Mouse (Mus musculus): ENCODE measurements around the gene Spcs3. TPM values are rescaled to one million over a fixed set of nuclear protein-coding genes. Genes with fewer than 3 reads are reported as not detected.
"Not testable (repeated sequence)": the region's sequence is repeated elsewhere in the genome, so short reads cannot be mapped to it uniquely, and the experiment has no call there.

Spcs3 gene
- total RNA-seq (2021), result 10 to 100 TPM; 55.4 to 57.6 TPM
- long read RNA-seq, experiment 1, transcript Spcs3-201 (5 exons, 3,466 nt), result major isoform, 16 of 19 reads
- long read RNA-seq, experiment 1, partial matches to known transcripts, result 0 of 19 reads
- long read RNA-seq, experiment 1, other reads (novel, unspliced or antisense), result 3 of 19 reads
- long read RNA-seq, experiment 2, transcript Spcs3-201 (5 exons, 3,466 nt), result major isoform, 58 of 62 reads
- long read RNA-seq, experiment 2, partial matches to known transcripts, result 0 of 62 reads
- long read RNA-seq, experiment 2, other reads (novel, unspliced or antisense), result 4 of 62 reads

DNA sequence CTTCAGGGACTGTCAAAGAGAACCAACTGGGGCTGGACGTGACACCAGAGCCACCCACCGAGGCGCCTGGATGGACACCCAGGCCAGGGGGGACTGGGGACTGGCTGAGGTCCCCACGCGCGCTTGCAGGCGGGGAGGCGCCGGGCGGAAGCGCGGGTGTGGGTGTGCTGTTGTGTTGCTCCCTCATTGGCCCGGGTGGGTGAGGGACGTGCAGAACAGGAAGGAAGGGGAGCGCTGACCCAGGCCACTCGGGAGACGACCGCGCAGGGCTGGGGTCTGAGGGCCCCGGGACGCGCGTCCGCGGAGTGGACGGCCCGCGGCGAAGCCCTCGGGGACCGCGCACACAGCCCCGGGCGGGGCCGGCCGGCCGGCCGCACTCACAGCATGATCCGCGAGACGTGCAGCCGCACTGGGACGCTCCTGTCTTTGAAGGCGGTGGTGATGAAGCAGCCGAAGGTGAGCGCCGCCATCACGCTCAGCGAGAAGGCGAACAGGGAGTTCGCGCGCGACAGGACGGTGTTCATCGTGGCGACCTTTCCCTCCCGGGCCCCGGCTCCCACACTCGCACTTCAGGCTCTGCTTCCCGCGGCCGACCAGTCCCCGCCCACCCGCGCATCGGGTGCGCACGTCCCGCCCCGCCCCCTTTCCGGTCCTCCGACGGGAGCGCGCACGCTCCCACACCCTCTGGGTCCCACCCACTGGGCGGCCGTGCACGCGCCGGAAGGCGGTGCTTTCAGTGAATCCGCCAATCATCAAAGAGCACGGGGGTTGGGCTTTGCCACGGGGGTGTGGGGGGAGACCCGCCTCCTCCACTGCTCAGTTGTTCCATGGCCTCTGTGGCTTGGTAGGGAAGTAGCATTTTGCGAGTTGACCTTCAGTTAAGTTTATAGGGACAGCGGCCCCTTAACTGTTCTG, at the start of gene Spcs3, which contains the start of gene Asb5:
Gene Spcs3 (minus strand): TSS at position 617 of the 915 bp plus-strand sequence.
Gene Asb5 (plus strand): TSS at position 199 of the 915 bp plus-strand sequence.
- peak; percentile 90 to 91 for DNase-seq (ENCODE audit: low spot score in 2 of 2)

DNA sequence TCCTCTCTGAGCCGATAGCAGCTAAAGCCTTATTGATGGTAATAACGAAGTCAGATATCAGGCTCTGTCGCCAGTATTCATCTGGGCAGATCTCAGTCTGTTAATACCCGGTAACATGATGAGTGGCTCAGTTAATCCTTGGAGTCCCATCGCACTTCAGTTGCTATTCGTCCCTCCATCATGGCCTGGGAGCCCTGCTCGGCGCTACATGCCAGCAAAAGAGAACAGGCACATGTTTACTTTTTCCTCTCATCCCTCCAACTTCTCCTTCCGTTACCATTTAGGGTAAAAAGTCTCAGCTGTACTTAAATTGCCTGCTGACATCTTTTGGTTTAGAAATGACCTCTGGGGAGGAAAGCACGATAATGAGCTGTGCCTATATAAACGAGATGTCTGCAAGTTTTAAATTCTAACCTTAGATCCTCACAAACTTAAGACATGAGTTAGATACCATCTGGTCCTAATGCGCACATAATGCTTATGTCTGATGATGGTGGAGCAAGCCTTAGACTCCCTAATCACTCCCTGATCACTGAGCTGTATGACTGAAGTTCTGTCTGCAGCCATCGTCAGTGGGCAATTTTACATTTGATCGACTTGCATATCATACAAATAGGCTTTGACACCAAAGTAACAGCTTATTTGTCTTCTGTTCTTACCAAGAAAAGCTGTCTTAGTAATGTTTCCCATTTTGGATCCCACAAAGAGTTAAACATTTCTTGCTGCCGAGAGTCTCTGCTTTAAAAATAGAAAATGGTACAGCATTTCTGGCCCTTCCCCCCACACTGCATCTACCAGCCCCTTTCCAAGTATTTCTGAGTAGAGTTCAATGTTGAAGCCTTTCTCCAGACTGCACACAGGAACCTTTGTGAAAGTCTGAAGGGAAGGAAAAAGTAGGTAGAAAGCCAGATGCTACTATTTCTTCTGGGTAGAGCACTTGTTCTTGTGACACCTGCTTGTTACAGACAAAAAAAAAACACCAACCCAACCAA, 41.1 kb upstream of the Spcs3 start:
- DNase-seq (ENCODE audit: low spot score in 2 of 2), result no peak

GRCm38 (mm10) chr8:54567168-54567567, 37.4 kb upstream of the Spcs3 start:
- DNase-seq (ENCODE audit: low spot score in 2 of 2), result no peak

DNA sequence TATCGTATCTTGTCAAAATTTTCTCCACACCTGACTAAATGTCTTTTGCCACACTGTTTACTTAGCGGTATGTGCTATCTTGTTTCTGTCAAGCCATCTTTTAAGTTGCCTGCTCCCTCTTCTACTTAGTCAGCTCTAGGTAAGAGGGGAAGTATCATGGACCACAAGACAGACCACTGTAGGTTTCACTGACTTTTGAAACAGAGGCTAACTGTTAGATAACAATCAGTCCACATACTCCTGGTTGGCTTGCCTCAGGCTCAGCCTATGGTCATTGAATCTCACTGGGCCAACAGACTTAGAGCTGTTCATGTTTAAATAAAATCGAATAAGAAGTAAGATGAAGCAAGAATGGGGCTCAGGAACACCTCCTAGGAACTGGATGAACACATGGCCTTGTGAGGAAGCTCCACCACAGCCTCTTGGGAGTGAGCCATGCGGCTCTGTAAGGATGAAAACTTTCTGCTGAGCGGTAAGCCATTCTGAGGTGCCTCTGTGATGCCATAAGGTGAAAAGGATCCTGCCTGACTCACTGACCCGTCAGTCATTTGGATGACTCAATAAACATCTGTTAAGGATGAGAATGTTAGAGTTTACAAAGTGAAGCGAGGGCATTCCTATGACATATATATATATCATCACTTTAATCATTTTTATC, 35.9 kb upstream of the Spcs3 start:
- DNase-seq (ENCODE audit: low spot score in 2 of 2), result no peak

DNA sequence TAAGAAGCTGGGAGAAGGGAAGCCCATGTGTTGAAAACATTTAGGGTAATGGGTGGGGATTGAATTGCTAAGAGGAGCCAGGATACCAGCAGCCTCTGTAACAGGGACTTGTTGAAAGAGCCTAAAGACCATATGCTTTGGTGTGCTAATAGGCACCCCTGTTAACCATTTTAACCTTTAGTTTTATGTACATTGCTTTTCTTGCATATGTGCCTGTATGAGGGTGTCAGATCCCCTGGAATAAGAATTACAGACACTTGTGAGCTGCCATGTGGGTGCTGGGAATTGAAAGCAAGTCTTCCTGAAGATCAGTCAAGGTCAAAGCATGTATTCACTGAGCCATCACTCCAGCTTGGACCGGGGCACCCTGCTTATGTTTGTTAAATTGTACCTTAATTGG, 35.4 kb upstream of the Spcs3 start:
- no peak for DNase-seq (ENCODE audit: low spot score in 2 of 2)

GRCm38 (mm10) chr8:54562137-54562536, 32.3 kb upstream of the Spcs3 start:
- DNase-seq (ENCODE audit: low spot score in 2 of 2), result no peak

- DNase-seq (ENCODE audit: low spot score in 2 of 2), result no peak
These were observed 25.1 kb upstream of the Spcs3 start for GRCm38 (mm10) chr8:54554921-54555320.

DNA sequence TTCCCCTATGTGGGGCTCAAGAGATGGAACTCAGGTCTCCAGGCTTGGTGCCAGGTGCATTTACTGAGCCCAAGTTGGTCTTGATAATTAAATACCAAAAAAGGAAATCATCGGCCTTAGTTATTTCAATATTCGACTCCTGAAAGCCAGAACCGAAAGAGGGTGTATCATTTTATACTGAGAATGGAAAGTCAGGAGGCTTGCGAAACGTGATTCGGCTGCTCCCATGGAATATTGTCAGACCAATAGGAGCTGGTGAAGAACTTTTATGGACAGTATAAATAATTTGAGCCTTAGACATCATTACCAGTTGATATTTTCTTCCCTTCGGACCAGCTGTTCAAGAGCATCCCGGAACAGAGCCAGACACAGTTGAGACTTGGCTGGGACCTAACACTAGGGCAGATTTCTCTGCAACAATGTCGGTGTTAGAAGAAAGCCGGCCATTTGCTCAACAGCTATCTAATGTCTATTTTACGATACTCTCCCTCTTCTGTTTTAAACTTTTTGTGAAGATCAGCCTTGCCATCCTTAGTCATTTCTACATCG, 20.3 kb upstream of the Spcs3 start:
- DNase-seq (ENCODE audit: low spot score in 2 of 2), result no peak

GRCm38 (mm10) chr8:54548383-54548782, 18.6 kb upstream of the Spcs3 start:
- no peak for DNase-seq (ENCODE audit: low spot score in 2 of 2)

- DNase-seq (ENCODE audit: low spot score in 2 of 2), result no peak
These were observed 11.5 kb upstream of the Spcs3 start for GRCm38 (mm10) chr8:54541331-54541730.

GRCm38 (mm10) chr8:54537285-54537684, 7.5 kb upstream of the Spcs3 start:
- no peak for DNase-seq (ENCODE audit: low spot score in 2 of 2)

DNA sequence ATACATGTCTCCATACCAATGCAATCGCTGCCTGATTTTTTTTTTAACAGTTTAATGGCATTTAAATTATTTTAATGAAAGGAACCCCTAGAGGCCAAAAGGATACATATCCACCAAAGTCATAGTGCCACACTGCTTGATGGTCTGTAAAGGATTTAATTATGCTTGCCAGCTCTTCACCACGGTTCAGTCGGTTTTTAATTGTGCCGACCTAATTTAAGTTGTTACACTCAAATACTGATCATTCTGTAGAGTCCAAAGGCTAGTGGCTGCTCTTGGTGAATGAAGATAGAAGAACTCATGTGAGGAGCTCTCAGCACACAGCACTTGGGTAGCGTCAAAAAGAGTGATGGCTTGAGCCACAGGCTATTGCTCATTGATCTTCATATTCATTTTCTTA, 5.4 kb upstream of the Spcs3 start:
- no peak for DNase-seq (ENCODE audit: low spot score in 2 of 2)

DNA sequence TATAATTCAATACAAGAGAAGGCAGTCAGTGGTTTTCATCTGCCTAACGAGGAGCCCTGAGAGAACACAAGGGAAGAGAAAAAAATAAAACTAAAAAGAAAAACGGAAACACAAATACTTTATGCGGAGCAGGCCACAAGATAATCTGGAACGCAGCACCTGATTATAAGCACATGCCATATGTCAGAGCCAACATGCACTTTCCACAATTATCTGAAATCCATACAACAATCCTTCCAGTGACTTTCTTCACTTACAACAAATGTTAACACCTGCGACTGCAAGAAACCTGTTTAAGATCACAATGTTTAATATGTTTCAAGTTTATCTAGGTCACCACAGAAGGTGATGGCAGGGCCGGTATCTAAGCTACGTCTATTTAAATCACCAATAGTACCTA, 1.2 kb downstream of the Spcs3 start:
- no peak for DNase-seq (ENCODE audit: low spot score in 2 of 2)

DNA sequence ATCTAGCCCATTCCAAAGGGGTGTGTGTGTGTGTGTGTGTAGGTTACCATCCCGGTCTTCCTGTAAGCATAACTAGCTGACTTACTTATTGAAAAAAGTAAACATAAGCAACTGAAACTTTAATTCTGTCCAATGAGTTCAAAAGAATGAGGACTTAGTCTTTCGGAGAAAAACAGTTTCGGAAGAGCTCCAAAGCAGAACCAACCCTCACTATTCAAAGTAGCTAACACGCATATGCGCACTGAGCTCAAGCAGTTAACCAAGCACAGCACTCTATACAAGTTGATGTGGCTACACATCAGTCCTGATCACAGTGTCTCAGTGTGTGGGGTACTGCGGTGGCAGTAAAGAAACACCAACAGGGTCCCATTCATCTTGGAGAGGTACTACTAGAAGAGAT, 3.1 kb downstream of the Spcs3 start:
- no peak for DNase-seq (ENCODE audit: low spot score in 2 of 2)

DNA sequence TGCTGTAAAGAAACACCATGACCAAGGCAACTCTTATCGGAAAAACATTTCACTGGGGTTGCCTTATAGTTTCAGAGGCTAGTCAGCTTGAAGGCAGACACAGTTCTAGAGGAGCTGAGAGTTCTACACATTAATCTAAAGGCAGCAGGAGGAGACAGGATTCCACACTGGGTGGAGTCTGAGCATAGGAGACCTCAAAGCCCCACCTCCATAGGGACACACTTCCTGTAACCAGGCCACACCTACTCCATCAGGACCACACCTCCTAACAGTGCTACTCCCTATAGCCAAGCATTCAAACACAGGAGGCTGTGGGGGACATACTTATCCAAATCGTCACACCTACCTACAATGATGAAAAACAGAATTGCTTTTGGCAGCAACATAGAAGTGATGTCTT, 4.2 kb downstream of the Spcs3 start:
- no peak for DNase-seq (ENCODE audit: low spot score in 2 of 2)

DNA sequence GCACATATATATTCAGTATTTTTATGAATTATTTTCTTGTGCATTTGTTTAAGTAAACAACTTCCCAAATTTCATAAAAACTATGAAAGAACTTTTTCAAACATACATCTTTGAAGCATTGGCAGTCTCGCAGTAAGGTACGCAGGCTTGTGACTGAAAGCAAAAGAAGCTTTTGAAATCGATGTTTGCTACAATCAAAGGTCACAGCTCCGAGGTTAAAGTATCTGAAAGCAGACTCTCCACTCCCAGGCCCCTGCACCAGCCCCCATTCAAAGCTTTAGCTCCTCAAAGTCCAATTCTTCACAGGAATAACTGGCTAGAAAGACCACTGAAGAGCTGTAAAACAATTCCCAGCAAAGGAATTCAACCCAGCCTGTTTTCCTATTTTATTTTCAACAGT, 9.3 kb downstream of the Spcs3 start:
- DNase-seq (ENCODE audit: low spot score in 2 of 2), result no peak

DNA sequence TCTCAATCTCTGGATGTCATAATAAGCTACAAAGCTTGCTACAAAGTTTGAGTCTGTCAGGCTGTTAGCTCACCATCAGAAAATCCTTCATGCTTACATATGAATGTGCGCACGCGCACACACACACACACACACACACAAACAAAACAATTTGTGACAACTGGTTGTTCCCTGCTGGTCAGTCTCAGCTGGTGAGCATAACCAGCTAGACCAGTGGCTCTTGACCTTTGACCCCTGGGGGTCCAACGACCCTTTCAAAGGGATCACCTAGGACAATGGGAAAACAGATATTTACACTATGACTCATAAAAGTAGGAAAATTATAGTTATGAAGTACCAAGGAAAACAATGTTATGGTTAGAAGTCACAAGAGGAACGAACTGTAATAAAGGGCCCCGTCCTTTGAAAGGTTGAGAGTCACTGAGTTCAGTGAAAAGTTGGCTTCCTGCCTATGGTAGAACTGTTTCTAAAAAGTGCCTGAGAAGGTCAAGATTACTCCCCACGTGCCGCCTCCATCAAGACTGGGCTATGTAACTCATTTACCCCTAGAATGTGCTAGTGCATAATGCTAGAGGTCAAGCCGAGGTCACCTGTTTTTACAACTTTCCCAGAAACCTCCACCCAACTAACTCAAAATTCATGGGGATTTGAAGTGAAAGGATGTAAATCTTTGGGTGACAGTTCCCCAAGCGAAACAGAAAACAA, 10.9 kb downstream of the Spcs3 start:
- no peak for DNase-seq (ENCODE audit: low spot score in 2 of 2)

DNA sequence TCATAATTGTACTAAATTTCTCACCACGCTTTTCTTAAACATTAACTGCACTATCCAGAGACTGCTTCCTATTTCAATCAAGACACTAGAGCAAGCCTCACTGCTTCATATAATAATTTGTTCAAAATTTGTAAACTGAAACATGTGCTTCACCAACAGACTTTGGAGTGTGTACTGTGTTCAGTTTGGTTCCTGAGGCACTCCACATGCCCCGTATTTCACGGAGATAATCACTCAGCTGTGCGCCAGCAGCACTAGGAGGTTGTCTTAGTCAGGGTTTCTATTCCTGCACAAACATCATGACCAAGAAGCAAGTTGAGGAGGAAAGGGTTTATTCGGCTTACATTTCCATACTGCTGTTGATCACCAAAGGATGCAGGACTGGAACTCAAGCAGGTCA, 17.6 kb downstream of the Spcs3 start:
- DNase-seq (ENCODE audit: low spot score in 2 of 2), result not testable (repeated sequence)

DNA sequence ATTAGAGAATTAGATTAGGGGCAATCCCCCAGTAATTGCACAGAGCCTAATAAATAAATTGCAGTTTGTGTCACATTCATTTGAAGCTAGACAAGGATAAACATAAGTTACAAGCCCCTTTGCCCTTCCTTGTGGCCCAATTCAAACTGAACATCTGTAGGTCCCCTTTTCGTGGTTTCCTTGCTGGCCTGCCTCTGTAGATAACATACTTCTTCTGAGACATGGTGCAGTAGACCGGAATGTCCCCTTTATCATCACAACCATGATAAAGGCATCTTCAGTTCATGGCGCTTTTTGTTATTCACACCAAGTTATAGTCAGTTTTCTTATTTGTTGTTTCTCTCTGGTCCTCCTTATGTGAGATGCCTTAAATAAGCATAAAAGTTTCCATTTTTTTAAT, 18.0 kb downstream of the Spcs3 start:
- DNase-seq (ENCODE audit: low spot score in 2 of 2), result no peak

All from adrenal gland, postnatal 4 days (tissue).